Mouse (Mus musculus): ENCODE measurements at regions not wholly inside any gene's neighbourhood (a gene's known extent, or its start where the extent isn't known, plus 50 kb on each side); places are given as distances from the start of the nearest gene placed in this dataset.

DNA sequence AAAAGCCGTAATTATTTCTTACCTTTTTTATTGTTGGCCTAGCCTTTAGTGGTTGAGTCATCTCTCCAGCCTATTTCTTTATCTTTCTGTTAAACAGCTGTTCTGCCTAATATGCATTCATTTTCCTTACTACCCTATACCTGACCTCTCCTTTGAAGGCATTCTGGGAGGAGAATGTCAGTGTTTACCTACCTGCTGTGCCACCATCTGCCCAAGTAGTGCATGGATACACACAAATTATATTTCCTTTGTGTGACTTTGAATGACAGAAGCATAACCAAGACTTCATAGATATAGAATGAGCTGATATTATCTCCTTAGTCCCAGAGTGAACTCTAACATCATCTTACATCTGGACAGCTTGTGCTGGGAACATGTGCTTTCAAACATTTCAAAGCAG lies 293.5 kb upstream of the Tom1l1 start:
- WGBS, result 92% methylated on average over 1 of the region's 1 CpGs
- no peak overlapping the region for H3K4me3 ChIP-seq (ENCODE audit: low read length)
- no peaks in the 10 kb centered on the region for H3K4me1 ChIP-seq (ENCODE audit: control insufficient read depth, insufficient read depth, low read length)
- no peak overlapping the region for H3K27ac ChIP-seq (ENCODE audit: low read depth, low read length)
- H3K36me3 ChIP-seq (ENCODE audit: control insufficient read depth, insufficient read depth, low read length), result no peaks in the 10 kb centered on the region
- H3K9me3 ChIP-seq (ENCODE audit: control insufficient read depth, low read length), result no peaks in the 10 kb centered on the region
- no peak overlapping the region for H3K9ac ChIP-seq (ENCODE audit: low read depth, low read length)
- no peak for ATAC-seq (ENCODE audit: low FRiP score, low TSS enrichment)
- H3K4me2 ChIP-seq (replicated peaks; ENCODE audit: low read depth, low read length), result no peak overlapping the region
- H3K27me3 ChIP-seq (ENCODE audit: control insufficient read depth, insufficient read depth, low read length), result no peaks in the 10 kb centered on the region

DNA sequence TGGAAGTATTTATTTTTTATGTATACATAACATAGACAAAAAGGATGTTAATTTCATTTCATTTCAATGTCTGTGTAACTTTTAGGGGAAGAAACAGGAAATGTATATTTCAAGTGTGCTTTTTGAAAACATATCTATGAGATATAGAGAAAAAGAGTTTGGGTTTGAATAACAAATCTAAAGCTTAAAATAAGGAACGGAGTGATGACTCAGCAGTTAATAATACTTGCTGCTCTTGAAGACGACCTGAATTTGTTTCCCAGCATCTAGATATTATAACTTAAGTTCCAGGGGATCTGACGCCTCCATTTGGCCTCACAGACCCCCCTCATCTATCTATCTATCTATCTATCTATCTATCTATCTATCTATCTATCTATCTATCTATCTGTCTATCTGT lies 290.1 kb upstream of the Tom1l1 start:
- Histone ChIP-seq H3K4me1 (ENCODE audit: control insufficient read depth, insufficient read depth, low read length) (no peaks in the 10 kb centered on the region), H3K27ac (ENCODE audit: low read depth, low read length) (no peak overlapping the region), H3K4me2 (replicated peaks; ENCODE audit: low read depth, low read length) (no peak overlapping the region), H3K9ac (ENCODE audit: low read depth, low read length) (no peak overlapping the region), H3K27me3 (ENCODE audit: control insufficient read depth, insufficient read depth, low read length) (no peaks in the 10 kb centered on the region), H3K4me3 (ENCODE audit: low read length) (no peak overlapping the region), H3K36me3 (ENCODE audit: control insufficient read depth, insufficient read depth, low read length) (no peaks in the 10 kb centered on the region), H3K9me3 (ENCODE audit: control insufficient read depth, low read length) (no peaks in the 10 kb centered on the region)
- no peak for ATAC-seq (ENCODE audit: low FRiP score, low TSS enrichment)
- WGBS, result 74% methylated on average over 3 of the region's 3 CpGs

DNA sequence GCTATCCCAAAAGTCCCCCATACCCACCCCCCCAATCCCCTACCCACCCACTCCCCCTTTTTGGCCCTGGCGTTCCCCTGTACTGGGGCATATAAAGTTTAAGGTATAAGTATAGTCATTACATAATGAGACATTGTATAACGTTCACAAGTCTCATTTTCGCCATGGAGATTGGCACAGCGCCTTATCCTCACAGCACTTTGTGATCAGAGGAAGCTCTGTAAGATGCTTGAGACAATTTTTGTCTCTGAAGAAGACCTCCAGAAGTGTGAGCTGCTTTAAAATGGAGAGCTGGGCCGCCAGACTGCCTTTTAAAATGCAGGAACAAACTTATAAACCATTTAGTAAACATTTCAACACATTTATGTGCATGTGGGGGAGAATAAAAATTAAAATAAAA lies 252.9 kb upstream of the Tom1l1 start:
- no peaks in the 10 kb centered on the region for H3K27me3 ChIP-seq (ENCODE audit: control insufficient read depth, insufficient read depth, low read length)
- no peak for ATAC-seq (ENCODE audit: low FRiP score, low TSS enrichment)
- no peaks in the 10 kb centered on the region for H3K9me3 ChIP-seq (ENCODE audit: control insufficient read depth, low read length)
- no peak overlapping the region for H3K4me2 ChIP-seq (replicated peaks; ENCODE audit: low read depth, low read length)
- H3K36me3 ChIP-seq (ENCODE audit: control insufficient read depth, insufficient read depth, low read length), result no peaks in the 10 kb centered on the region
- H3K4me1 ChIP-seq (ENCODE audit: control insufficient read depth, insufficient read depth, low read length), result no peaks in the 10 kb centered on the region
- 86% methylated on average over 5 of the region's 5 CpGs for WGBS
- H3K9ac ChIP-seq (ENCODE audit: low read depth, low read length), result no peak overlapping the region
- no peak overlapping the region for H3K4me3 ChIP-seq (ENCODE audit: low read length)
- H3K27ac ChIP-seq (ENCODE audit: low read depth, low read length), result no peak overlapping the region

DNA sequence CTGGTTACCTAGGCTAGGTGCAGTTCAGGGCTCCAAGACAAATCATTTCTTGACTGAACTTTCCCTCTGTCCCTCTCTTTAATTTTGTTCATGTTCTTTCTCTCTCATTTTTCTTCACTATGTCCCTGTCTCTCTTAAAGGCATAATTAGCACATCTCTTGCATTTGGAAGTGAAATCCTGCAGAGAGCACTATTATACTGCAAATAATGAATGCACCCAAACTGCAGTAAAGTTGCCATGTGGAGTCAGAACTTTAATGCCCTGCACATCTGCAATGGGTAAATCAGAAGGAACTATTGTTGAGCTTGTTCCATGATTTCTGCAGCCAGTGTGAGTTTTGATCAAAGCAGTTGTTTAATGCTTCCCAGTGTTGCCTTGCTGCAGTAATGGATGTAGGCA lies 237.6 kb upstream of the Tom1l1 start:
- no peak overlapping the region for H3K27ac ChIP-seq (ENCODE audit: low read depth, low read length)
- no peak overlapping the region for H3K9ac ChIP-seq (ENCODE audit: low read depth, low read length)
- H3K36me3 ChIP-seq (ENCODE audit: control insufficient read depth, insufficient read depth, low read length), result no peaks in the 10 kb centered on the region
- no peak overlapping the region for H3K4me2 ChIP-seq (replicated peaks; ENCODE audit: low read depth, low read length)
- no peaks in the 10 kb centered on the region for H3K4me1 ChIP-seq (ENCODE audit: control insufficient read depth, insufficient read depth, low read length)
- H3K4me3 ChIP-seq (ENCODE audit: low read length), result no peak overlapping the region
- ATAC-seq (ENCODE audit: low FRiP score, low TSS enrichment), result no peak
- no peaks in the 10 kb centered on the region for H3K27me3 ChIP-seq (ENCODE audit: control insufficient read depth, insufficient read depth, low read length)
- no peaks in the 10 kb centered on the region for H3K9me3 ChIP-seq (ENCODE audit: control insufficient read depth, low read length)

DNA sequence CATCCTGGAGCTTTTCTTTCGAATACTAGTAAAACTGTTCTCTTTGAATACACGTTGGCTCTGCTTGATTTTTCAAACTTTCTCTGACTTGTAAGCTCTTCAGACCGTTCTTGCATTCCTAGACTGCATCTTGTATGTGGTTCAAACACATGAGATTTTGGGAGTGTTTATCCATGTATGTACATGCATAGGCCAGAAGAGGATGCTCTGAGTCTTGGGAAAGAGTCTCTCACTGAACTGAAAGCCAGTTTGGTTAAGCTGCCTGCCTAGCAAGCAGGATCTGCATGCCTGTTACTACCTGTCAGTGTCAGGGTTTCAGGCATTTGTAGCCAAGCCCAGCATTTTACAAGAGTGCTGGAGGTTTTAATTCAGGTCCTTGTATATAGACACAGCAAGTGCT lies 229.6 kb upstream of the Tom1l1 start:
- 45% methylated on average over 3 of the region's 3 CpGs for WGBS
- H3K4me3 ChIP-seq (ENCODE audit: low read length), result no peak overlapping the region
- H3K27me3 ChIP-seq (ENCODE audit: control insufficient read depth, insufficient read depth, low read length), result no peaks in the 10 kb centered on the region
- H3K4me2 ChIP-seq (replicated peaks; ENCODE audit: low read depth, low read length), result no peak overlapping the region
- no peaks in the 10 kb centered on the region for H3K9me3 ChIP-seq (ENCODE audit: control insufficient read depth, low read length)
- ATAC-seq (ENCODE audit: low FRiP score, low TSS enrichment), result no peak
- no peaks in the 10 kb centered on the region for H3K36me3 ChIP-seq (ENCODE audit: control insufficient read depth, insufficient read depth, low read length)
- no peak overlapping the region for H3K27ac ChIP-seq (ENCODE audit: low read depth, low read length)
- H3K4me1 ChIP-seq (ENCODE audit: control insufficient read depth, insufficient read depth, low read length), result no peaks in the 10 kb centered on the region
- H3K9ac ChIP-seq (ENCODE audit: low read depth, low read length), result no peak overlapping the region

DNA sequence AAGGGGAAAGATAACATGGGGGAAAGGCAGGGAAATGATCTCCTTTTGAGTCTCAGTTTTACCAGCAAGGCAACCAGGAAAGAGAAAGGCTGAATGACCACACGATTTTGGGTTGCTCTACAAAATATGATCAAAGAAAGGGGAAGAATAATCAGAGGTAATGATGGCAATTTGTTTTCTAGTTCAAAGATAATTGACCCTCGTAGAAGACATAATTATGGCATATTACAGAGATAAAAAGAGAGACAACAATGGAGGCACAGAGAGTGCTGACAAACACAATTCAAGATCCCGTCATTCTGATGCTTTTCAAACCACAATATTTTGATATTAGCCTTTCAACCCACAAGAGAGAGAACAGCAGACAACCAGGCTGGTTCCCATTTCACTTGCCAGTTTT lies 206.1 kb upstream of the Tom1l1 start:
- Histone ChIP-seq H3K9ac (ENCODE audit: low read depth, low read length) (no peak overlapping the region), H3K36me3 (ENCODE audit: control insufficient read depth, insufficient read depth, low read length) (no peaks in the 10 kb centered on the region), H3K27ac (ENCODE audit: low read depth, low read length) (no peak overlapping the region), H3K4me2 (replicated peaks; ENCODE audit: low read depth, low read length) (no peak overlapping the region), H3K27me3 (ENCODE audit: control insufficient read depth, insufficient read depth, low read length) (no peaks in the 10 kb centered on the region), H3K4me3 (ENCODE audit: low read length) (no peak overlapping the region), H3K9me3 (ENCODE audit: control insufficient read depth, low read length) (no peaks in the 10 kb centered on the region), H3K4me1 (ENCODE audit: control insufficient read depth, insufficient read depth, low read length) (no peaks in the 10 kb centered on the region)
- WGBS, result 70% methylated on average over 3 of the region's 3 CpGs
- ATAC-seq (ENCODE audit: low FRiP score, low TSS enrichment), result no peak

DNA sequence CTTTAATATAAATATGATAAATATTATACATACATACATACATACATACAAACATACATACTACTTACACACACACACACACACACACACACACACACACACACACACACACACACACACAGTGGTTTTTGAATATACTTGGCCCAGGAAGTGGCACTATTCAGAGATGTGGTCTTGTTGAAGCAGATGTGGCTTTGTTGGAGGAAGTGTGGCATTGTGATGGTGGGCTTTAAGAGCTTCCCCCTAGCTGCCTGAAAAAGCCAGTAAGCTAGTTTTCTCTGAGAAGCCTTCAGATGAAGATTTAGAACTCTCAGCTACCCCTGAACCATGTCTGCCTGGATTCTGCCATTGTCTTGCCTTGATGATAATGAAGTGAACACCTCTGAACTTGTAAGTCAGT lies 185.0 kb upstream of the Tom1l1 start:
- ATAC-seq (ENCODE audit: low FRiP score, low TSS enrichment), result no peak
- Histone ChIP-seq H3K4me3 (ENCODE audit: low read length) (no peak overlapping the region), H3K9ac (ENCODE audit: low read depth, low read length) (no peak overlapping the region), H3K36me3 (ENCODE audit: control insufficient read depth, insufficient read depth, low read length) (no peaks in the 10 kb centered on the region), H3K4me2 (replicated peaks; ENCODE audit: low read depth, low read length) (no peak overlapping the region), H3K27me3 (ENCODE audit: control insufficient read depth, insufficient read depth, low read length) (no peaks in the 10 kb centered on the region), H3K9me3 (ENCODE audit: control insufficient read depth, low read length) (no peaks in the 10 kb centered on the region), H3K4me1 (ENCODE audit: control insufficient read depth, insufficient read depth, low read length) (no peaks in the 10 kb centered on the region), H3K27ac (ENCODE audit: low read depth, low read length) (no peak overlapping the region)

DNA sequence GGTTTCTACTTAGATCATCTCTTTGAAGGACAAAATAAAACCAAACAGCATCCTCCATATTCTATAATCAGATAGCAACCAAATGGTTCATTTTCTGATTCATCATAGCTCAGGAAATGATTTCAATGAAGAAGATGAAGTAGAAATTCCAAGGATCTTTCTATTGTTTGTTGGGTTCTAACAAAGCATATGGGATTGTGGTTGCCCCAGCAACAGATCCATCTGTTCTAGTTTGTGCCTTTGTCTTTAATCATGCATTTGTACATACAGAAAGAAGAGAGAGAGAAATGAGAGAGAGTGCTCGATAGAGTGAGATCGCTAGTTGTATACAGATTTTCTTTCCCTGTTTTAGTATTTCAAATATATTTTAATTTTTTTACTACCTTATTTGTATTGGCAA lies 183.5 kb upstream of the Tom1l1 start:
- 97% methylated on average over 2 of the region's 2 CpGs for WGBS
- Histone ChIP-seq H3K4me2 (replicated peaks; ENCODE audit: low read depth, low read length) (no peak overlapping the region), H3K4me1 (ENCODE audit: control insufficient read depth, insufficient read depth, low read length) (no peaks in the 10 kb centered on the region), H3K9me3 (ENCODE audit: control insufficient read depth, low read length) (no peaks in the 10 kb centered on the region), H3K9ac (ENCODE audit: low read depth, low read length) (no peak overlapping the region), H3K36me3 (ENCODE audit: control insufficient read depth, insufficient read depth, low read length) (no peaks in the 10 kb centered on the region), H3K27ac (ENCODE audit: low read depth, low read length) (no peak overlapping the region), H3K27me3 (ENCODE audit: control insufficient read depth, insufficient read depth, low read length) (no peaks in the 10 kb centered on the region), H3K4me3 (ENCODE audit: low read length) (no peak overlapping the region)
- no peak for ATAC-seq (ENCODE audit: low FRiP score, low TSS enrichment)

DNA sequence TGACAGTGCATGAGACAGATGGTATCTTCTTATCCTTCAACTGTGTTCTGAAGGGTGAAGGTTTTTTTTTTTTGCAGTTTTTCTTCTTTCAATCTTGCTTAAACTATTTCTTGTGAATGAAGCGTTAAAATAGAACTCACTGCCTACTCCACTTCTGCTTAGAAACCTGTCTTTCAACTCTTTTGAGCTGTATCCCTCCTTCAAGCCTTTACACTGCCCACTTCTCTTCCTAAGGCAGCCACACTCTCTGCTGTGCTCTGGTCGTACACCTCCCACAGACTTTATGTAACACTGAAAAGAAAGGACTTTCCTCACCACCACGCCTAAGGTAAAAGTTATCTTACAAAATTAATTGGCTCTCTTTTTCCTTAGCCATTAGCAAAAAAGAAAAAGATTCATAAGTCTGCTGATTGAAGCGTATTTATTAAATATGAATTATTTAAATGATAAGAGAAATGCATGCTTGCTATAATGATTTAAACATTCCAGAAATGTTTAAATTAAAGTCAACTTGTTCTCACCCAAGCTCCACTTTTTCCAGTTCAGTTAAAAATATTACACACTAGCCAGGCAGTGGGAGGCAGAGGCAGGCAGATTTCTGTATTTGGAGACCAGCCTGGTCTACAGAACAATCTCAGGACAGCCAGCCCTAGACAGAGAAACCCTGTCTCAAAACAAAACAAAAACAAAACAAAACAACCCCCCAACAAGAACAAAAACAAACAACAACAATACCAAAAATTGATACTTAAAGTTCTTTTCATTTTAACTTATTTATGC lies 176.0 kb upstream of the Tom1l1 start:
- Histone ChIP-seq H3K4me3 (ENCODE audit: low read length) (no peak overlapping the region), H3K36me3 (ENCODE audit: control insufficient read depth, insufficient read depth, low read length) (no peaks in the 10 kb centered on the region), H3K4me2 (replicated peaks; ENCODE audit: low read depth, low read length) (no peak overlapping the region), H3K4me1 (ENCODE audit: control insufficient read depth, insufficient read depth, low read length) (no peaks in the 10 kb centered on the region), H3K27me3 (ENCODE audit: control insufficient read depth, insufficient read depth, low read length) (no peaks in the 10 kb centered on the region), H3K27ac (ENCODE audit: low read depth, low read length) (no peak overlapping the region), H3K9ac (ENCODE audit: low read depth, low read length) (no peak overlapping the region), H3K9me3 (ENCODE audit: control insufficient read depth, low read length) (no peaks in the 10 kb centered on the region)
- ATAC-seq (ENCODE audit: low FRiP score, low TSS enrichment), result no peak
- 82% methylated on average over 4 of the region's 4 CpGs for WGBS
